Mouse (Mus musculus): ENCODE measurements around the gene Spop.
"Not testable (repeated sequence)": the region's sequence is repeated elsewhere in the genome, so short reads cannot be mapped to it uniquely, and the experiment has no call there.

The Spop gene

GRCm38 (mm10) chr11:95495883-95496282 is 82.0 kb downstream of the Spop start:
- no peak for DNase-seq (ENCODE audit: low spot score)

GRCm38 (mm10) chr11:95497921-95498320 is 84.0 kb downstream of the Spop start:
- no peak for DNase-seq (ENCODE audit: low spot score)

GRCm38 (mm10) chr11:95500412-95500811 is 86.5 kb downstream of the Spop start:
- no peak for DNase-seq (ENCODE audit: low spot score)

GRCm38 (mm10) chr11:95500836-95501235 is 87.0 kb downstream of the Spop start:
- no peak for DNase-seq (ENCODE audit: low spot score)

GRCm38 (mm10) chr11:95501826-95502225 is 87.9 kb downstream of the Spop start:
- not testable (repeated sequence) for DNase-seq (ENCODE audit: low spot score)

- DNase-seq (ENCODE audit: low spot score): no peak
These were observed 89.8 kb downstream of the Spop start for GRCm38 (mm10) chr11:95503581-95504180.

- no peak for DNase-seq (ENCODE audit: low spot score)
These were observed 90.4 kb downstream of the Spop start for GRCm38 (mm10) chr11:95504271-95504731.

GRCm38 (mm10) chr11:95507041-95507716 is 93.3 kb downstream of the Spop start:
- DNase-seq (ENCODE audit: low spot score): no peak

GRCm38 (mm10) chr11:95507785-95508184 is 93.9 kb downstream of the Spop start:
- no peak for DNase-seq (ENCODE audit: low spot score)

- no peak for DNase-seq (ENCODE audit: low spot score)
These were observed 94.5 kb downstream of the Spop start for GRCm38 (mm10) chr11:95508211-95508926.

- no peak for DNase-seq (ENCODE audit: low spot score)
These were observed 95.3 kb downstream of the Spop start for GRCm38 (mm10) chr11:95509126-95509717.

- no peak for DNase-seq (ENCODE audit: low spot score)
These were observed 96.8 kb downstream of the Spop start for GRCm38 (mm10) chr11:95510631-95511030.

GRCm38 (mm10) chr11:95511919-95512318 is 98.0 kb downstream of the Spop start:
- no peak for DNase-seq (ENCODE audit: low spot score)

- DNase-seq (ENCODE audit: low spot score): no peak
These were observed 98.5 kb downstream of the Spop start for GRCm38 (mm10) chr11:95512383-95512782.

GRCm38 (mm10) chr11:95513461-95514297 is 99.8 kb downstream of the Spop start:
- DNase-seq (ENCODE audit: low spot score): no peak

- peak; percentile 44 for DNase-seq (ENCODE audit: low spot score)
These were observed 100.5 kb downstream of the Spop start, which contains the start of gene Nxph3 for GRCm38 (mm10) chr11:95514298-95514861. Gene Nxph3 (minus strand): TSS chr11:95514570.

- no peak for DNase-seq (ENCODE audit: low spot score)
These were observed 101.8 kb downstream of the Spop start for GRCm38 (mm10) chr11:95515376-95516323.

- DNase-seq (ENCODE audit: low spot score): no peak
These were observed 102.6 kb downstream of the Spop start for GRCm38 (mm10) chr11:95516491-95516911.

- no peak for DNase-seq (ENCODE audit: low spot score)
These were observed 103.3 kb downstream of the Spop start for GRCm38 (mm10) chr11:95517162-95517561.

- no peak for DNase-seq (ENCODE audit: low spot score)
These were observed 105.4 kb downstream of the Spop start for GRCm38 (mm10) chr11:95519299-95519698.
